Mouse (Mus musculus) C2C12 (cell line): ENCODE measurements around the gene Pcnx.

ENCODE experiments used
- CTCF ChIP-seq: IDR thresholded peaks from one replicate; pipeline ENCODE4 v1.5.1; 2011; ENCODE audit not compliant: control insufficient read depth, insufficient read depth, insufficient read length
- MAX ChIP-seq: IDR thresholded peaks from one replicate; pipeline ENCODE4 v1.6.1; 2011; ENCODE audit warnings: mild to moderate bottlenecking, control low read depth
- MYOD1 ChIP-seq: IDR thresholded peaks from one replicate; pipeline ENCODE4 v1.6.1; 2011; ENCODE audit warnings: low read depth; ENCODE audit not compliant: control insufficient read depth, insufficient read length
- USF1 ChIP-seq: IDR thresholded peaks from one replicate; pipeline ENCODE4 v1.6.1; 2011; ENCODE audit warnings: low read depth, mild to moderate bottlenecking, control low read depth, moderate library complexity

GRCm38 (mm10) chr12:81927643-81928381 lies 68.0 kb downstream of the Pcnx start:
- TF ChIP-seq CTCF (no peak), MAX (no peak), USF1 (no peak), MYOD1 (no peak)
